ENCODE assay signal across 9 mouse cellular contexts in the genomic region with DNA sequence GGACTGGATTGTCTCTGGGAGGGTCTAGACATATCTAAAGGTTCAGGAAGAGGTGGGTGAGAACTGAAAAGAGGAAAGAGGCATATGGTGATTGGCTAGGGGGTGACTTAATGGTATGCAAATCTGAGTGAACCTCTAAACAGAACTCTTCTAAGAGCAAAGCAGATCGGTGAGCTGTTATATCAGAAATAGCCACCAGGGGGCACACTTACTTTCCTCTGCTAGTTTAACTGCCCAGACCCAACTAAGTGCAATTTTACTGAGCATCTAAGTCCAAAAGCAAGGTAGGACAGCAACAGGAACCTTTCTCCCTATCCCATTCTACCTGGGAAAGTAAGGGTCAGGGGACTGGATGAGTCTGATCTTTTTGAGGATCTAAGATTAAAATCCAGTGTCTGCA. TPM values are rescaled to one million over a fixed set of nuclear protein-coding genes. Genes with fewer than 3 reads are reported as not detected.
DNase-seq lines count a peak whose midpoint lies in the region; ATAC-seq and TF ChIP-seq lines count a peak whose summit lies in the region.
"Had no signal": no experiment of that assay in that cellular context is flagged by ENCODE, and none has a peak within 500 bp of the region (broad histone marks: within the 10 kb centered on the region; RNA-seq: fewer than 3 reads in every experiment).

No protein-coding gene starts in this region.

- no peak overlapping the region for H3K9ac ChIP-seq in heart, adult 2 months (ENCODE audit: low read depth, low read length)
- no peak overlapping the region for H3K9ac ChIP-seq in heart, embryonic 12.5 days

- no peaks in the 10 kb centered on the region for H3K79me2 ChIP-seq in heart, adult 2 months (replicated peaks; ENCODE audit: control insufficient read depth, insufficient read depth, low read length)

- 3% methylated on average over 1 of the region's 1 CpGs for WGBS in heart, adult 2 months
- WGBS in heart, embryonic 12.5 days: 0% methylated on average over 1 of the region's 1 CpGs

- no peak overlapping the region for H3K4me3 ChIP-seq in heart, adult 2 months
- no peak overlapping the region for H3K4me3 ChIP-seq in heart, embryonic 12.5 days
- H3K4me3 ChIP-seq: megakaryocyte, embryonic 14.5 days had no signal

- intact Hi-C loops in heart, adult 2 months (cut with DNase I): loop anchor here (1.0 to 2.0 kb wide), 3 partner anchors 55 to 97 kb away; a partner anchor contains a TSS

- DNase-seq in heart, adult 2 months: peak; percentile 67 to 78
- DNase-seq in ES-CJ7 (ENCODE audit: low read depth, low spot score): peak; percentile 84
- peak; percentile 85 to 92 for DNase-seq in frontal cortex, postnatal 36 days (ENCODE audit: low spot score in 2 of 2)
- peak; percentile 63 to 91 for DNase-seq in layer of hippocampus, adult 8-10 months (ENCODE audit: low spot score in 2 of 2)
- peak; percentile 89 for DNase-seq in lung, postnatal 14 days
- peak; percentile 40 to 47 for DNase-seq in spleen, postnatal 36 days (ENCODE audit: low spot score in 2 of 2)

- no peaks in the 10 kb centered on the region for H3K9me3 ChIP-seq in heart, embryonic 12.5 days (replicated peaks)
- H3K9me3 ChIP-seq: megakaryocyte, embryonic 14.5 days had no signal

- TF ChIP-seq EP300 in heart, adult 2 months (IDR thresholded peaks at IDR 0.05; ENCODE audit: insufficient read depth, low read depth, low read length): no peak

- no peaks in the 10 kb centered on the region for H3K27me3 ChIP-seq in heart, adult 2 months (ENCODE audit: control insufficient read depth, insufficient read depth, low read length)
- H3K27me3 ChIP-seq in heart, embryonic 12.5 days (replicated peaks): 0 out of 2 replicates have a peak, but pooled peaks cover 5% of the 10 kb centered on the region

- H3K27ac ChIP-seq in heart, adult 2 months: no peak overlapping the region
- no peak overlapping the region for H3K27ac ChIP-seq in heart, embryonic 12.5 days (ENCODE audit: poor library complexity, severe bottlenecking)

- TF ChIP-seq CTCF in heart, adult 2 months (IDR thresholded peaks at IDR 0.05): peak; percentile 95

- H3K4me1 ChIP-seq in heart, adult 2 months (ENCODE audit: control insufficient read depth, insufficient read depth, low read length): peaks cover 5% of the 10 kb centered on the region
- peaks cover 17% of the 10 kb centered on the region for H3K4me1 ChIP-seq in heart, embryonic 12.5 days (replicated peaks)

- H3K36me3 ChIP-seq in heart, adult 2 months (ENCODE audit: control insufficient read depth, insufficient read depth, low read length): no peaks in the 10 kb centered on the region
- peaks cover 11% of the 10 kb centered on the region for H3K36me3 ChIP-seq in heart, embryonic 12.5 days

- ATAC-seq in heart, embryonic 12.5 days (ENCODE audit: insufficient number of reproducible peaks, low FRiP score): no peak
- ATAC-seq in cerebellum, adult (ENCODE audit: insufficient number of reproducible peaks, low FRiP score, low TSS enrichment): peak; percentile 3; the same call in 1 of the 2 replicates

- no peak overlapping the region for H3K4me2 ChIP-seq in heart, embryonic 12.5 days

- no peak for TF ChIP-seq POLR2A in heart, adult 2 months (IDR thresholded peaks at IDR 0.05; ENCODE audit: insufficient read depth, low read depth, low read length)

RNA-seq across cellular contexts. Expression of a gene that starts 29.0 kb away (rescaled TPM):
- under 1 TPM; 0.36 to 0.50 TPM for total RNA-seq in heart, adult 2 months (2021)
- polyA plus RNA-seq in heart, adult 2 months (2012; rRNA removed): 0.37 TPM in 1 of 2 replicates, not detected in the other
- 2.1 and 2.2 TPM in 2 replicates for polyA plus RNA-seq in heart, embryonic 12.5 days (2016; fragmentation: Nextera tagmentation; extraction: Ambion mirVana)
- total RNA-seq in layer of hippocampus, adult 8-10 months (2022): 1 to 10 TPM; 2.0 to 3.0 (median 2.8) TPM

RNA-seq across cellular contexts. Expression of a gene that starts 55.0 kb away (rescaled TPM):
- total RNA-seq in heart, adult 2 months (2021): 1 to 10 TPM; 5.3 to 6.4 TPM
- 9.9 and 11.1 TPM in 2 replicates for polyA plus RNA-seq in heart, adult 2 months (2012; rRNA removed)
- 13.5 and 13.8 TPM in 2 replicates for polyA plus RNA-seq in heart, embryonic 12.5 days (2016; fragmentation: Nextera tagmentation; extraction: Ambion mirVana)
- 100 to 1,000 TPM; 109 to 118 (median 115) TPM for total RNA-seq in layer of hippocampus, adult 8-10 months (2022)

Comparison
In these comparisons a context has a peak if more than half of its experiments do, and no peak if none do; other contexts are left out.
1. RNA of a gene that starts 55.0 kb away (total RNA-seq): 109 to 118 TPM in layer of hippocampus, adult 8-10 months; 5.3 to 6.4 TPM in heart, adult 2 months; every median in the first group is over 10 times any median in the second.
2. Peak in every context shown above with its lines, with median percentiles within 50 percentile points of each other: DNase-seq.